Comparison of ENCODE assay signal across 8 mouse cellular contexts in the genomic region with DNA sequence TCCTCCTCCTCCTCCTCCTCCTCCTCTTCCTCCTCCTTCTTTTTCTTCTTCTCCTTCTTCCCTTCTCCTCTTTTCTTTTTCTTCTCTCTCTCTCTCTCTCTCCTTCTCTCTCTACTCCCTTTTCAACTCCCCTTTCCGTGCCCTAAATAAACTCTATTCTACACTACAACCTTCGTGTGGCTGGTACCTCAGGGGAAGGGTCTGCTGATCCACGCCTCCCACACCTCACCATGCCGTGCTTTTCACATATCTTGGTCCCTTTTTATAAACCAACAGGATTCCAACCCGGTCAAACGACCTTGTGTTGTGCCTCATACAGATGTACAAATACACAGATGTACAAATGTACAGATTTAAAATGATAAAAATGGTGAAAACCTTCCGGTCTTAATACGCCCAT. TPM values are rescaled to one million over a fixed set of nuclear protein-coding genes. Genes with fewer than 3 reads are reported as not detected.
DNase-seq lines count a peak whose midpoint lies in the region; ATAC-seq lines count a peak whose summit lies in the region.

No protein-coding gene starts in this region.

- peak overlapping the region; percentile 86 for H3K27ac ChIP-seq in kidney, embryonic 16.5 days (ENCODE audit: low read length)
- H3K27ac ChIP-seq in brown adipose tissue, adult 24 weeks (replicated peaks; ENCODE audit: low read depth, low read length) = peak overlapping the region; percentile 89
- no peak overlapping the region for H3K27ac ChIP-seq in hindbrain, embryonic 13.5 days
- H3K27ac ChIP-seq in midbrain, embryonic 12.5 days (replicated peaks) = no peak overlapping the region

- 6% methylated on average over 8 of the region's 8 CpGs for WGBS in kidney, embryonic 16.5 days
- WGBS in hindbrain, embryonic 13.5 days = 21% methylated on average over 8 of the region's 8 CpGs
- WGBS in midbrain, embryonic 12.5 days = 18% methylated on average over 8 of the region's 8 CpGs

- H3K4me2 ChIP-seq in kidney, embryonic 16.5 days (replicated peaks; ENCODE audit: low read depth, low read length) = peak overlapping the region; percentile 79
- H3K4me2 ChIP-seq in hindbrain, embryonic 13.5 days = peak overlapping the region; percentile 72
- peak overlapping the region; percentile 98 for H3K4me2 ChIP-seq in midbrain, embryonic 12.5 days (replicated peaks)

- peak overlapping the region; percentile 76 for H3K4me3 ChIP-seq in kidney, embryonic 16.5 days (ENCODE audit: low read length)
- H3K4me3 ChIP-seq in brown adipose tissue, adult 24 weeks (ENCODE audit: insufficient read depth, low read depth, low read length) = peak overlapping the region; percentile 89
- peak overlapping the region; percentile 81 for H3K4me3 ChIP-seq in hindbrain, embryonic 13.5 days
- H3K4me3 ChIP-seq in midbrain, embryonic 12.5 days = peak overlapping the region; percentile 81

- H3K27me3 ChIP-seq in kidney, embryonic 16.5 days (ENCODE audit: insufficient read depth, low read length) = peaks cover 24% of the 10 kb centered on the region
- peaks cover 55% of the 10 kb centered on the region for H3K27me3 ChIP-seq in hindbrain, embryonic 13.5 days
- H3K27me3 ChIP-seq in midbrain, embryonic 12.5 days = peaks cover 61% of the 10 kb centered on the region

- peak overlapping the region; percentile 72 for H3K9ac ChIP-seq in kidney, embryonic 16.5 days (replicated peaks; ENCODE audit: low read length)
- H3K9ac ChIP-seq in hindbrain, embryonic 13.5 days = 0 out of 2 replicates have a peak overlapping the region, but pooled peaks have one; percentile 63
- peak overlapping the region; percentile 52; the same call in 1 of the 2 replicates for H3K9ac ChIP-seq in midbrain, embryonic 12.5 days (replicated peaks)

- no peak; the same call in 1 of the 2 replicates for ATAC-seq in kidney, embryonic 16.5 days (ENCODE audit: low FRiP score, low TSS enrichment)
- no peak for ATAC-seq in hindbrain, embryonic 13.5 days (ENCODE audit: low FRiP score)
- no peak for ATAC-seq in midbrain, embryonic 12.5 days (ENCODE audit: low FRiP score, low read depth)

- H3K9me3 ChIP-seq in kidney, embryonic 16.5 days (ENCODE audit: low read length) = no peaks in the 10 kb centered on the region
- H3K9me3 ChIP-seq in hindbrain, embryonic 13.5 days = no peaks in the 10 kb centered on the region
- H3K9me3 ChIP-seq in midbrain, embryonic 12.5 days = no peaks in the 10 kb centered on the region

- H3K36me3 ChIP-seq in kidney, embryonic 16.5 days (ENCODE audit: insufficient read depth, low read length) = peaks cover 14% of the 10 kb centered on the region
- H3K36me3 ChIP-seq in hindbrain, embryonic 13.5 days = peaks cover 19% of the 10 kb centered on the region
- peaks cover 18% of the 10 kb centered on the region for H3K36me3 ChIP-seq in midbrain, embryonic 12.5 days

- no peak for DNase-seq in kidney, postnatal 14 days
- DNase-seq in adrenal gland, adult 8-10 months = no peak
- DNase-seq in urinary bladder, postnatal 25 days (ENCODE audit: low spot score) = no peak
- no peak for DNase-seq in Muller cell, postnatal 12 days (ENCODE audit: inconsistent ontology term)

- peaks cover 27% of the 10 kb centered on the region for H3K4me1 ChIP-seq in kidney, embryonic 16.5 days (ENCODE audit: insufficient read depth, low read length)
- H3K4me1 ChIP-seq in brown adipose tissue, adult 24 weeks (ENCODE audit: control insufficient read depth, insufficient read depth, insufficient read length, low read length) = peaks cover 8% of the 10 kb centered on the region; the same call in 1 of the 2 replicates
- peaks cover 51% of the 10 kb centered on the region for H3K4me1 ChIP-seq in hindbrain, embryonic 13.5 days (replicated peaks)
- peaks cover 49% of the 10 kb centered on the region for H3K4me1 ChIP-seq in midbrain, embryonic 12.5 days

RNA-seq across cellular contexts. Expression of a gene that starts 0.7 kb away (rescaled TPM):
- polyA plus RNA-seq in kidney, embryonic 16.5 days (2015; fragmentation: Nextera tagmentation; extraction: Ambion mirVana) = 32.0 and 32.6 TPM in 2 replicates
- polyA plus RNA-seq in brown adipose tissue, adult 24 weeks (2012; ENCODE audit: insufficient read depth, insufficient read length, missing spikeins) = 17.5 and 20.7 TPM in 2 replicates
- polyA plus RNA-seq in hindbrain, embryonic 13.5 days (2015; fragmentation: Nextera tagmentation; extraction: Ambion mirVana) = 17.2 and 18.4 TPM in 2 replicates
- 22.6 and 24.5 TPM in 2 replicates for polyA plus RNA-seq in midbrain, embryonic 12.5 days (2016; fragmentation: Nextera tagmentation; extraction: Ambion mirVana)
- total RNA-seq in adrenal gland, adult 8-10 months (2022) = 10 to 100 TPM; 54.1 to 66.7 (median 59.6) TPM

RNA-seq across cellular contexts. Expression of a gene that starts 4.9 kb away (rescaled TPM):
- not detected in 2 replicates for polyA plus RNA-seq in kidney, embryonic 16.5 days (2015; fragmentation: Nextera tagmentation; extraction: Ambion mirVana)
- not detected in 2 replicates for polyA plus RNA-seq in brown adipose tissue, adult 24 weeks (2012; ENCODE audit: insufficient read depth, insufficient read length, missing spikeins)
- 0.38 and 0.79 TPM in 2 replicates for polyA plus RNA-seq in hindbrain, embryonic 13.5 days (2015; fragmentation: Nextera tagmentation; extraction: Ambion mirVana)
- 4.0 and 5.2 TPM in 2 replicates for polyA plus RNA-seq in midbrain, embryonic 12.5 days (2016; fragmentation: Nextera tagmentation; extraction: Ambion mirVana)
- total RNA-seq in adrenal gland, adult 8-10 months (2022) = not detected

RNA-seq across cellular contexts. Expression of a gene that starts 22.3 kb away (rescaled TPM):
- 5.3 and 6.2 TPM in 2 replicates for polyA plus RNA-seq in kidney, embryonic 16.5 days (2015; fragmentation: Nextera tagmentation; extraction: Ambion mirVana)
- 4.3 and 6.0 TPM in 2 replicates for polyA plus RNA-seq in brown adipose tissue, adult 24 weeks (2012; ENCODE audit: insufficient read depth, insufficient read length, missing spikeins)
- 9.0 and 9.3 TPM in 2 replicates for polyA plus RNA-seq in hindbrain, embryonic 13.5 days (2015; fragmentation: Nextera tagmentation; extraction: Ambion mirVana)
- polyA plus RNA-seq in midbrain, embryonic 12.5 days (2016; fragmentation: Nextera tagmentation; extraction: Ambion mirVana) = 12.3 and 15.4 TPM in 2 replicates
- total RNA-seq in adrenal gland, adult 8-10 months (2022) = 1 to 10 TPM; 4.8 to 7.0 (median 5.4) TPM

RNA-seq across cellular contexts. Expression of a gene that starts 22.4 kb away (rescaled TPM):
- 1.2 and 1.6 TPM in 2 replicates for polyA plus RNA-seq in kidney, embryonic 16.5 days (2015; fragmentation: Nextera tagmentation; extraction: Ambion mirVana)
- not detected in 2 replicates for polyA plus RNA-seq in brown adipose tissue, adult 24 weeks (2012; ENCODE audit: insufficient read depth, insufficient read length, missing spikeins)
- polyA plus RNA-seq in hindbrain, embryonic 13.5 days (2015; fragmentation: Nextera tagmentation; extraction: Ambion mirVana) = 5.2 and 7.7 TPM in 2 replicates
- polyA plus RNA-seq in midbrain, embryonic 12.5 days (2016; fragmentation: Nextera tagmentation; extraction: Ambion mirVana) = 2.7 and 2.8 TPM in 2 replicates
- 1 to 10 TPM in 2 of 4 experiments, under 1 TPM in 2; 0.23 to 2.2 (median 1.0) TPM for total RNA-seq in adrenal gland, adult 8-10 months (2022)

RNA-seq across cellular contexts. Expression of a gene that starts 29.2 kb away (rescaled TPM):
- 295 and 333 TPM in 2 replicates for polyA plus RNA-seq in kidney, embryonic 16.5 days (2015; fragmentation: Nextera tagmentation; extraction: Ambion mirVana)
- polyA plus RNA-seq in brown adipose tissue, adult 24 weeks (2012; ENCODE audit: insufficient read depth, insufficient read length, missing spikeins) = 638 and 747 TPM in 2 replicates
- polyA plus RNA-seq in hindbrain, embryonic 13.5 days (2015; fragmentation: Nextera tagmentation; extraction: Ambion mirVana) = 205 and 218 TPM in 2 replicates
- 264 and 283 TPM in 2 replicates for polyA plus RNA-seq in midbrain, embryonic 12.5 days (2016; fragmentation: Nextera tagmentation; extraction: Ambion mirVana)
- 100 to 1,000 TPM; 415 to 500 (median 453) TPM for total RNA-seq in adrenal gland, adult 8-10 months (2022)

Comparison
In these comparisons a context has a peak if more than half of its experiments do, and no peak if none do; other contexts are left out.
1. H3K27ac ChIP-seq: peak in kidney, embryonic 16.5 days (single experiment) and brown adipose tissue, adult 24 weeks (single experiment); none in hindbrain, embryonic 13.5 days (single experiment) and midbrain, embryonic 12.5 days (single experiment).
2. Peak in every context shown above with its lines, with median percentiles within 50 percentile points of each other: H3K4me2 ChIP-seq, H3K4me3 ChIP-seq and H3K9ac ChIP-seq.